In genomic region chr16:96150995-96151394, GRCm38 (mm10) we compare ENCODE assay signal across 9 mouse cellular contexts. TPM values are rescaled to one million over a fixed set of nuclear protein-coding genes. Genes with fewer than 3 reads are reported as not detected.
DNase-seq lines count a peak whose midpoint lies in the region; ATAC-seq lines count a peak whose summit lies in the region.
"Had no signal": no experiment of that assay in that cellular context is flagged by ENCODE, and none has a peak within 500 bp of the region (broad histone marks: within the 10 kb centered on the region; RNA-seq: fewer than 3 reads in every experiment).

No protein-coding gene starts in this region.

- peak; percentile 91 to 93 for DNase-seq in adrenal gland, adult (ENCODE audit: inconsistent age in 2 of 2, low spot score in 1 of 2)
- DNase-seq in fibroblast of lung, adult 2 months (ENCODE audit: low read depth): peak; percentile 64
- no peak for DNase-seq in thymus, postnatal 0 days (ENCODE audit: low spot score)
- DNase-seq in frontal cortex, postnatal 14 days (ENCODE audit: low spot score in 2 of 2): no peak

- no peak overlapping the region for H3K27ac ChIP-seq in liver, embryonic 15.5 days (replicated peaks)
- H3K27ac ChIP-seq in liver, embryonic 12.5 days: no peak overlapping the region
- peak overlapping the region; percentile 49 for H3K27ac ChIP-seq in intestine, embryonic 16.5 days (ENCODE audit: low read length)

- no peak overlapping the region for H3K9ac ChIP-seq in liver, embryonic 15.5 days
- H3K9ac ChIP-seq in liver, embryonic 12.5 days: no peak overlapping the region
- 0 out of 2 replicates have a peak overlapping the region, but pooled peaks have one; percentile 36 for H3K9ac ChIP-seq in intestine, embryonic 16.5 days (ENCODE audit: low read depth, low read length)
- H3K9ac ChIP-seq: forebrain, postnatal 0 days had no signal

- H3K27me3 ChIP-seq in liver, embryonic 15.5 days: no peaks in the 10 kb centered on the region
- no peaks in the 10 kb centered on the region for H3K27me3 ChIP-seq in liver, embryonic 12.5 days (replicated peaks)
- H3K27me3 ChIP-seq in intestine, embryonic 16.5 days (replicated peaks; ENCODE audit: control insufficient read depth, insufficient read depth, low read length): no peaks in the 10 kb centered on the region

- H3K9me3 ChIP-seq in liver, embryonic 15.5 days (replicated peaks): no peaks in the 10 kb centered on the region
- H3K9me3 ChIP-seq in liver, embryonic 12.5 days (replicated peaks): no peaks in the 10 kb centered on the region
- H3K9me3 ChIP-seq in intestine, embryonic 16.5 days (ENCODE audit: control insufficient read depth, low read length): no peaks in the 10 kb centered on the region

- H3K36me3 ChIP-seq in liver, embryonic 15.5 days (replicated peaks): no peaks in the 10 kb centered on the region
- peaks cover 41% of the 10 kb centered on the region for H3K36me3 ChIP-seq in liver, embryonic 12.5 days
- no peaks in the 10 kb centered on the region for H3K36me3 ChIP-seq in intestine, embryonic 16.5 days (ENCODE audit: control insufficient read depth, insufficient read depth, low read length)

- H3K4me3 ChIP-seq in liver, embryonic 15.5 days (replicated peaks): no peak overlapping the region
- H3K4me3 ChIP-seq in liver, embryonic 12.5 days: no peak overlapping the region
- H3K4me3 ChIP-seq in intestine, embryonic 16.5 days (ENCODE audit: low read length): no peak overlapping the region

- WGBS in liver, embryonic 15.5 days (ENCODE audit: insufficient replicate concordance): 73% methylated on average over 4 of the region's 4 CpGs
- 61% methylated on average over 4 of the region's 4 CpGs for WGBS in liver, embryonic 12.5 days (ENCODE audit: insufficient replicate concordance)
- 40% methylated on average over 4 of the region's 4 CpGs for WGBS in intestine, embryonic 16.5 days

- H3K4me1 ChIP-seq in liver, embryonic 15.5 days (replicated peaks): peaks cover 16% of the 10 kb centered on the region
- peaks cover 27% of the 10 kb centered on the region for H3K4me1 ChIP-seq in liver, embryonic 12.5 days
- H3K4me1 ChIP-seq in intestine, embryonic 16.5 days (ENCODE audit: control insufficient read depth, insufficient read depth, low read length): peaks cover 16% of the 10 kb centered on the region

- 0 out of 2 replicates have a peak, but pooled peaks have one; percentile 6 for ATAC-seq in liver, embryonic 15.5 days (ENCODE audit: insufficient read depth)
- ATAC-seq in liver, embryonic 12.5 days: no peak
- ATAC-seq in intestine, embryonic 16.5 days: peak; percentile 62
- no peak for ATAC-seq in monocyte, adult 5-6 weeks (replicated peaks; ENCODE audit: insufficient number of reproducible peaks, low FRiP score, low TSS enrichment, poor library complexity, severe bottlenecking)

- H3K4me2 ChIP-seq in liver, embryonic 15.5 days: no peak overlapping the region
- no peak overlapping the region for H3K4me2 ChIP-seq in liver, embryonic 12.5 days
- no peak overlapping the region for H3K4me2 ChIP-seq in intestine, embryonic 16.5 days (ENCODE audit: low read depth, low read length)

RNA-seq across cellular contexts. Expression of gene Wrb, which starts 5.8 kb away (rescaled TPM):
- polyA plus RNA-seq in liver, embryonic 15.5 days (2015; fragmentation: Nextera tagmentation; extraction: Ambion mirVana): 10.2 and 10.5 TPM in 2 replicates
- polyA plus RNA-seq in liver, embryonic 12.5 days (2016; fragmentation: Nextera tagmentation; extraction: Ambion mirVana): 26.0 and 30.9 TPM in 2 replicates
- polyA plus RNA-seq in intestine, embryonic 16.5 days (2015; fragmentation: Nextera tagmentation; extraction: Ambion mirVana): 46.9 and 53.2 TPM in 2 replicates
- total RNA-seq in monocyte, adult 5-6 weeks (2017): 6.2 to 15.9 TPM (median 8.8 TPM) in 3 replicates
- 26.3 and 26.8 TPM in 2 replicates for polyA plus RNA-seq in thymus, postnatal 0 days (2015; fragmentation: Nextera tagmentation; extraction: Ambion mirVana)

RNA-seq across cellular contexts. Expression of gene Hmgn1, which starts 23.5 kb away (rescaled TPM):
- polyA plus RNA-seq in liver, embryonic 15.5 days (2015; fragmentation: Nextera tagmentation; extraction: Ambion mirVana): 88.6 and 95.1 TPM in 2 replicates
- polyA plus RNA-seq in liver, embryonic 12.5 days (2016; fragmentation: Nextera tagmentation; extraction: Ambion mirVana): 238 and 246 TPM in 2 replicates
- 404 and 487 TPM in 2 replicates for polyA plus RNA-seq in intestine, embryonic 16.5 days (2015; fragmentation: Nextera tagmentation; extraction: Ambion mirVana)
- 39.7 to 60.5 TPM (median 49.6 TPM) in 3 replicates for total RNA-seq in monocyte, adult 5-6 weeks (2017)
- polyA plus RNA-seq in thymus, postnatal 0 days (2015; fragmentation: Nextera tagmentation; extraction: Ambion mirVana): 380 and 399 TPM in 2 replicates

RNA-seq across cellular contexts. Expression of gene Lca5l, which starts 41.1 kb away (rescaled TPM):
- polyA plus RNA-seq in liver, embryonic 15.5 days (2015; fragmentation: Nextera tagmentation; extraction: Ambion mirVana): 0.07 and 0.08 TPM in 2 replicates
- 0.17 and 0.20 TPM in 2 replicates for polyA plus RNA-seq in liver, embryonic 12.5 days (2016; fragmentation: Nextera tagmentation; extraction: Ambion mirVana)
- 0.43 and 0.50 TPM in 2 replicates for polyA plus RNA-seq in intestine, embryonic 16.5 days (2015; fragmentation: Nextera tagmentation; extraction: Ambion mirVana)
- total RNA-seq in monocyte, adult 5-6 weeks (2017): not detected in 3 replicates
- polyA plus RNA-seq in thymus, postnatal 0 days (2015; fragmentation: Nextera tagmentation; extraction: Ambion mirVana): 0.27 TPM in 2 replicates

RNA-seq across cellular contexts. Expression of gene Sh3bgr, which starts 49.3 kb away (rescaled TPM):
- 0.85 and 1.7 TPM in 2 replicates for polyA plus RNA-seq in liver, embryonic 15.5 days (2015; fragmentation: Nextera tagmentation; extraction: Ambion mirVana)
- 1.1 and 1.7 TPM in 2 replicates for polyA plus RNA-seq in liver, embryonic 12.5 days (2016; fragmentation: Nextera tagmentation; extraction: Ambion mirVana)
- polyA plus RNA-seq in intestine, embryonic 16.5 days (2015; fragmentation: Nextera tagmentation; extraction: Ambion mirVana): 31.6 and 33.1 TPM in 2 replicates
- not detected in 3 replicates for total RNA-seq in monocyte, adult 5-6 weeks (2017)
- polyA plus RNA-seq in thymus, postnatal 0 days (2015; fragmentation: Nextera tagmentation; extraction: Ambion mirVana): 0.68 and 0.82 TPM in 2 replicates

Comparison
In these comparisons a context has a peak if more than half of its experiments do, and no peak if none do; other contexts are left out.
1. ATAC-seq: peak in liver, embryonic 15.5 days (single experiment) and intestine, embryonic 16.5 days (single experiment); none in liver, embryonic 12.5 days (single experiment) and monocyte, adult 5-6 weeks (single experiment).
2. DNase-seq: peak in adrenal gland, adult (2 of 2) and fibroblast of lung, adult 2 months (single experiment); none in thymus, postnatal 0 days (single experiment) and frontal cortex, postnatal 14 days (0 of 2).